In the genomic region with DNA sequence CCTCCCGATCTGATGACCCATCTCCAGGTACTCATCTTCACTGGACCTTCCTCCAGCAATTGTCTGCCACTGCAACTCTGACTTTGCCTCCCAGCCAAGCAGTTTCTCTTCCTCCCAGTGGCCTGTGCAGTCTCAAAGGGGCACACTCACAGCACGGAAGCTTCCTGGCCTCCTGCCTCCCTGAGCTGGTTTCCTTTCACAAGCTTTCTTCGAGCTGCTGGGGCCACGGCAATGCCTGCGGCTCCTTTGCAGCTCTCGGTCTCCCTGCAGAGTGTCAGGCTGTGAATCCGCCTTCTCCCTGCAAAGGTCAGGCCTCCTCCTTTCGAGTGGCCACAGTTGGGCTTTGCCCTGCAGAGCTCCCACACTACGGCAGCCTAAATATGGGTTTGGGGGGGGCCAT, we compare ENCODE assay signal across 9 mouse cellular contexts.
DNase-seq lines count a peak whose midpoint lies in the region; ATAC-seq lines count a peak whose summit lies in the region.
"Had no signal": no experiment of that assay in that cellular context is flagged by ENCODE, and none has a peak within 500 bp of the region (broad histone marks: within the 10 kb centered on the region; RNA-seq: fewer than 3 reads in every experiment).

No protein-coding gene starts in this region.

- H3K36me3 ChIP-seq in lung, embryonic 15.5 days = no peaks in the 10 kb centered on the region

- no peak for DNase-seq in lung, postnatal 36 days
- DNase-seq in heart, postnatal 10 days = peak; percentile 26 to 27
- DNase-seq in thymus, adult 18-20 months = peak; percentile 38 to 53
- DNase-seq: adrenal gland, postnatal 10 days had no signal

- H3K9me3 ChIP-seq in lung, embryonic 15.5 days = no peaks in the 10 kb centered on the region

- H3K4me3 ChIP-seq in lung, embryonic 15.5 days = no peak overlapping the region
- H3K4me3 ChIP-seq: left cerebral cortex, adult 2 months had no signal

- peaks cover 67% of the 10 kb centered on the region for H3K27me3 ChIP-seq in lung, embryonic 15.5 days

- H3K4me2 ChIP-seq in lung, embryonic 15.5 days = peak overlapping the region; percentile 18; the same call in 1 of the 2 replicates

- ATAC-seq in lung, embryonic 15.5 days (ENCODE audit: borderline replicate concordance, extremely low read depth, low FRiP score, low TSS enrichment) = no peak
- ATAC-seq in common myeloid progenitor, adult 5-6 weeks (replicated peaks; ENCODE audit: low read depth, poor library complexity, severe bottlenecking) = peak; percentile 4; the same call in 1 of the 2 replicates
- no peak for ATAC-seq in megakaryocyte progenitor cell, adult 5-6 weeks (replicated peaks; ENCODE audit: poor library complexity)
- no peak for ATAC-seq in cerebellum, adult (ENCODE audit: insufficient number of reproducible peaks, low FRiP score, low TSS enrichment)

- no peak overlapping the region for H3K9ac ChIP-seq in lung, embryonic 15.5 days

- peaks cover 62% of the 10 kb centered on the region for H3K4me1 ChIP-seq in lung, embryonic 15.5 days

- 10% methylated on average over 9 of the region's 9 CpGs for WGBS in lung, embryonic 15.5 days

- H3K27ac ChIP-seq in lung, embryonic 15.5 days = peak overlapping the region; percentile 96
- H3K27ac ChIP-seq: left cerebral cortex, adult 2 months had no signal

- intact Hi-C loops in heart, postnatal 10 days (cut with DNase I) = loop anchor here (5.0 to 10.0 kb wide), 2 partner anchors 61 to 198 kb away; no protein-coding TSS in a partner anchor
